Mouse (Mus musculus) thymus, adult 2 months (tissue): ENCODE results near the gene Tfe3.

ENCODE experiments used
- CTCF ChIP-seq: fragments of 200-500 bp; IDR thresholded peaks from 2 replicates; pipeline ENCODE4 v1.5.1; 2012; ENCODE audit warnings: mild to moderate bottlenecking, control low read depth, low read length, moderate library complexity, borderline replicate concordance; ENCODE audit not compliant: control insufficient read depth, poor library complexity, insufficient read depth; ENCODE audit errors: extremely low read depth
- POLR2A ChIP-seq: fragments of 200-500 bp; IDR thresholded peaks from 2 replicates; pipeline ENCODE4 v1.6.1; 2012; ENCODE audit warnings: mild to moderate bottlenecking, low read length, control low read depth, moderate library complexity; ENCODE audit not compliant: control insufficient read depth, poor library complexity, insufficient read depth; ENCODE audit errors: extremely low read depth

DNA sequence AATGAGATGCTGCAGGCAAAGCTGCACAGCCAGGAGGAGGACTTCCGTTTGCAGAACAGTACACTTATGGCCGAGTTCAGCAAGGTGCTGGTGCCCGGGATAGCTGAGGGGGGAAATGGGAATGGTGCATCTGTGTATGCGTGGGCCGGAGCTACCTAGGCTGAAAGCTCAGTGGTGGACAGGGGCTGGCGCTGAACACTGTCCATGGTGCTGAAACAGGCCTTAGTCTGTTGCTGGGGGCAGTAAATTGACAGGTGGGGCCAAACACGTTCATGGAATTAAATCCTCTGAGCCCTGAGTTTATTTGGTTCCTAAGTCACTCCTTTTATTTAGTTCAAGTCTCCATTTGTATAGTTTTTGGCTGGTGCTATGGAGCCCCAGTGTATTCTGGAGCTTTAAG is 32.7 kb downstream of the Tfe3 start:
- TF ChIP-seq CTCF (no peak), POLR2A (no peak)
